Mouse (Mus musculus): ENCODE measurements around the gene Rbbp5. TPM values are rescaled to one million over a fixed set of nuclear protein-coding genes. Genes with fewer than 3 reads are reported as not detected.

The Rbbp5 gene
- total RNA-seq, 4 experiments from 2014 or later, result 17.6 to 21.6 (median 19.1) TPM

GRCm38 (mm10) chr1:132500535-132500934 lies 23.4 kb downstream of the Rbbp5 start:
- DNase-seq (ENCODE audit: low spot score in 2 of 2), result no peak

DNA sequence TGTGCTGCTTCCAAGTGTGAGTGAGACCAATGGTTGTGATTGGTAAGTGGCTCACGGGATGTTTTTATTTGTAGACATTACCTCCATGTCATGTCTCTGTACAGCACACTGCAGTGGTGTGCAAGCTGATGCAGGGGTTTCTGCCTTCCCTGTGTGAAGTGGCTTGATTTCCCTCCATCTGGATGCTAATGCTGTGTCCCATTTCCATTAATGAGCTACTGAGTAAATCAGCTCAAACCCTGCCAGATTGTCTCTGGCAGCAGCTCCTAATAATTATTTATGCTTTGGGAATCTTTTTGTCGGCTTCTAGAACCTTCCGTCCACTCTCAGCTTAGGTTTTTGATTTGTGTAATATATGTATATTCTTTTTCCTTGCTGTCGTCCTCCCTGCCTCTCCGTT lies 28.0 kb downstream of the Rbbp5 start:
- no peak for DNase-seq (ENCODE audit: low spot score in 2 of 2)

- no peak for DNase-seq (ENCODE audit: low spot score in 2 of 2)
These were observed 28.9 kb downstream of the Rbbp5 start, which contains the start of gene Tmem81 for GRCm38 (mm10) chr1:132506058-132506457. TSS of gene Tmem81 (plus strand) at chr1:132506230.

DNA sequence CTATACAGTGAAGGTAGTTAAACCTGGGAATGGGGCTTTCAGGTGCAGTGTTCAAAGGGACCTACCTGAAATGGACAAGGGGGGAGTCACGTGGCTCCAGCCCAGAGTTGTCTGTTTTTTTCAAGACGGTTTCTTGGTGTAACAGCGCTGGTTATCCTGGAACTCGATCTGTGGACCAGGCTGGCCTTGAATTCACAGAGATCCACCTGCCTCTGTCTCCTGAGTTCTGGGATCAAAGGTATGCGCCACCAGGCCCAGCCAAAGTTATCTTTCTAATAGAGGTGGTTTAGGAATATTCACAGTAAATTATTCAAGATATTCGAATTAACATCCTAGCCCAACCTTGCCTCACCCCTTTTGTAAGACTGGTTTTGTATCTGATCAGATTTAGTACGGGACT lies 29.5 kb downstream of the Rbbp5 start:
- DNase-seq (ENCODE audit: low spot score in 2 of 2), result no peak

DNA sequence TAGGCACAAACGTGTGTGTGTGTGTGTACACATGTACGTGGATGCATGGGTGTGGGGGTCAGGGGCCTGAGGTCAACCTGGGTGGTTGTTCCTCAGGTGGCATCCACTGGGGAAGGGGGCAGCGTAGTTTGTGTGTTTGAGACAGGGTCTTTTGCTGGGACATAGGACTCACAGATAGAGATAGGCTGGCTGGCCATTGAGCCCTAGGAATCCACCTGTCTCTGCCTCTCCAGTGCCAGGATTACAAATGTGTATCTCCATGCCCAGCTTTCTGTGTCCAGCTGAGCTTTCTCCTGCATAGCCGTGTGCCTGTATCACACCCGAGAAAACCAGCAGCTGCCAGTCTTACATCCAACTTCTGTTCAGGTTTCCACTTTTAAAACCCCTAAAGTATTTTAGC lies 32.6 kb downstream of the Rbbp5 start:
- DNase-seq (ENCODE audit: low spot score in 2 of 2), result no peak

GRCm38 (mm10) chr1:132511521-132511920 lies 34.4 kb downstream of the Rbbp5 start:
- no peak for DNase-seq (ENCODE audit: low spot score in 2 of 2)

GRCm38 (mm10) chr1:132512106-132512505 lies 34.9 kb downstream of the Rbbp5 start:
- no peak for DNase-seq (ENCODE audit: low spot score in 2 of 2)

GRCm38 (mm10) chr1:132515339-132515738 lies 38.2 kb downstream of the Rbbp5 start:
- DNase-seq (ENCODE audit: low spot score in 2 of 2), result no peak

- DNase-seq (ENCODE audit: low spot score in 2 of 2), result no peak
These were observed 39.6 kb downstream of the Rbbp5 start for GRCm38 (mm10) chr1:132516776-132517175.

- DNase-seq (ENCODE audit: low spot score in 2 of 2), result no peak
These were observed 41.5 kb downstream of the Rbbp5 start for GRCm38 (mm10) chr1:132518621-132519020.

DNA sequence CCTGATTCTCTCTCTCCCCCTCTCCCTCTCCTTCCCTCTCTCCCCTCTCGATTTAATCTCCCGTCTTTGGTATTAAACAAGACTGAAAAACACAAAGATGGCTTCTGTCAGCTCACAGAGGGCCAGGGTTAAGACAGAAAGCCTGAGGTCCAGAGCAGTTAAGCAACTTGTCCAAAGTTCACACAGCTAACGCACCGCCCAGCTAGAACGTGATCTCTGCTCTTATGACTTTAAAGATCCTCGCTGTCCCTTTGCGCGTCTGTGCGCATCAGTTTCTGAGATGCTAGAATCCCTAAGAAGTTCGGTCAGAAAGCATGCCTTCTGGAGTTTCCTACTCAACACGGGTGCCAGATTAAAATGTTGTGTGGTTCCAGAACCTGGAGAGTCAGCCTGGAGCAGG lies 42.6 kb downstream of the Rbbp5 start:
- DNase-seq (ENCODE audit: low spot score in 2 of 2), result no peak

- peak; percentile 46 to 69 for DNase-seq (ENCODE audit: low spot score in 2 of 2)
These were observed 43.6 kb downstream of the Rbbp5 start for GRCm38 (mm10) chr1:132520764-132521163.

GRCm38 (mm10) chr1:132523048-132523447 lies 45.9 kb downstream of the Rbbp5 start:
- no peak for DNase-seq (ENCODE audit: low spot score in 2 of 2)

DNA sequence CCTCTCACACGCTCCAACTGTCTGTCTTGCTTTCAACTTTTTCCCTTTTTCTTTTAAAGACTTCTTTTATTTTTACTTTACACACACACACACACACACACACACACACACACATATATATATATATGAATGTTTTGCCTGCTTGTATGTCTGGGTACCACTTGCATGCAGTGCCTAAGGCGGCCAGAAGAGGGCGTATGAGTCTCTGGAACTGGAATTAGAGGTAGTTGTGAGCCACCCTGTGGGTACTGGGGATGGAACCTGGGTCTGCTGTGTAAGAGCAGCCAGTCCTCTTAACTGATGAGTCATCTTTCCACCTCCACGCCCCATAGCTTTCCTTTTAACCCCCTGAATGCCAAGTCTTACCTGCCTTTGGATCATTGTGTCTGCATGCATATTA lies 46.8 kb downstream of the Rbbp5 start:
- DNase-seq (ENCODE audit: low spot score in 2 of 2), result no peak

DNA sequence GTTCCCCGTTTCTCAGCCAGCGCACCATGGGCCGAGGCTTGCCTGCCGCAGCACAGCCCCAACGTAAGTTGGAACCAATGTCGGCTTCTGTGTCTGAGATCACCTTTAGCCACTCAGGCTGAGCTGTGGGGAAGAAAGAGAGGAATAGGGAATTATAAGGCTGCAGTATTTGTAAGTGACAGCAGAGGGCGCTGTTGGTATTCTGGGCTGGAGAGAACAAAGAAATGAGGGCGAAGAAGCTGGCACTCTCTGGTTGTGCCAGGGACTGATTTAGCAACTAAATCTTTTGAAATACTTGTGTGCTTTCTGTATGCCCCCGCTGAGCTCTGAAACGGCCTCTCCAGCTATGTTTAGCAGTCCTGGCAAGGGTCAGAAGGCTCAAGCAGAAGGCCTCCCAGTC lies 48.7 kb downstream of the Rbbp5 start:
- no peak for DNase-seq (ENCODE audit: low spot score in 2 of 2)

DNA sequence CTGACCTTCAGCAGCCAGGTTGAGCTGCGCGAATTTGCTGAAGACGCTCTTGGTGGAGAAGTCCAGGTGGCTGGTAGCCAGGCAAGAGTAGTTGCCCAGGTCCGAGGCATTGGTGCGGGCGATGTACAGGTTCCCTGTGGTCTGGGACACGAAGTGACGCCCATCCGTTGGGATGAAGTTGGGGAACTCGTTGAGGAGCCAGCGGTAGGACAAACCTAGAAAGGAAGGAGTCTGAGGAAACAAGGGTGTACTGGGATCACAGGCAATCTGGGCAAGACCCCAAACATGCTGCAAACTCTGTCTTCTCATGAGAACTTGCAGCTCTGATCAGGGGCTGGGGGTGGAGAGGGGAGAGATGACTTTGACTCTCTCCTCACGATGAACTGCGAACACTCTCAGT lies 50.9 kb downstream of the Rbbp5 start:
- DNase-seq (ENCODE audit: low spot score in 2 of 2), result no peak

- DNase-seq (ENCODE audit: low spot score in 2 of 2), result no peak
These were observed 51.6 kb downstream of the Rbbp5 start for GRCm38 (mm10) chr1:132528647-132529334.

- DNase-seq (ENCODE audit: low spot score in 2 of 2), result no peak
These were observed 53.5 kb downstream of the Rbbp5 start for GRCm38 (mm10) chr1:132530631-132531191.

DNA sequence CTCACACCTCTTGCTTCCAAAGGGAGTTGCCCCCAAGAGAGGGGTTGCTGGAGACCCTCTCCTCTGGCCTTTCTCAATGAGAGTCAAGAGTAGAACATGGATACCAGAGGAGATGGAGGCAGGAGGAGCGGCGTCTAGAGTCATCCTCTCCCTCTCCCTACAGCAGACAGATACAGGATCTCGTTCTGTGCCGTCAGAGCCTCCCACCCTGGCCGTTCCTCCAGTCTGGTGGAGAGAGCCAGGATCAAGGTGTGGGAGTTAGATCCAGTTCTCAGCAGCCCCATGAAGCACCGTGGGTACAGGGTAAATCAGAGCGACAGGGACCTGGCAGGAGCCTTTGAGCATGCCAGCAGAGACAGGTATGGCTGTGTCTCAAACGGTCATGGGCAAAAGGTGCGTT lies 55.4 kb downstream of the Rbbp5 start:
- DNase-seq (ENCODE audit: low spot score in 2 of 2), result no peak

- DNase-seq (ENCODE audit: low spot score in 2 of 2), result no peak
These were observed 56.7 kb downstream of the Rbbp5 start for GRCm38 (mm10) chr1:132533840-132534239.

GRCm38 (mm10) chr1:132535541-132535940 lies 58.4 kb downstream of the Rbbp5 start:
- DNase-seq (ENCODE audit: low spot score in 2 of 2), result no peak

DNA sequence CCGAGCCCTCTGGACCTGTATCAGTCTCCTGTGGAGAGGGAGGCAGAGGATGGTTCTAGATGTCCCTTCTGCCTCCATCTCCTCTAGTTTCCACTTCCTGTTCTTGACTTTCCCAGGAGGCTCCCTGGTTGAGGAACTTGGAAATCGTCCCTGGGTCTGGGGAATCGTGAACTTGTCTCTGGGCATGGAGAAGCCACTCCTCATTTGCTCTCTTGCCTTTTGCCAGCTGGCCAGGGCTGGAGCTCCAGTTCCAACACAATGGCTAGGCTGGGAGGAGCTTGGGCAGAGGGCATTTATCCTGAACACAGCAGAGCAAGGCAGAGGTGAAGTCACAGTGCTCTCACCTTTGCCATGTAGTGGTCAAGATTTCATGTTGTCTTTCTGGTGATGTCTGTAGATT lies 59.3 kb downstream of the Rbbp5 start:
- no peak for DNase-seq (ENCODE audit: low spot score in 2 of 2)

DNA sequence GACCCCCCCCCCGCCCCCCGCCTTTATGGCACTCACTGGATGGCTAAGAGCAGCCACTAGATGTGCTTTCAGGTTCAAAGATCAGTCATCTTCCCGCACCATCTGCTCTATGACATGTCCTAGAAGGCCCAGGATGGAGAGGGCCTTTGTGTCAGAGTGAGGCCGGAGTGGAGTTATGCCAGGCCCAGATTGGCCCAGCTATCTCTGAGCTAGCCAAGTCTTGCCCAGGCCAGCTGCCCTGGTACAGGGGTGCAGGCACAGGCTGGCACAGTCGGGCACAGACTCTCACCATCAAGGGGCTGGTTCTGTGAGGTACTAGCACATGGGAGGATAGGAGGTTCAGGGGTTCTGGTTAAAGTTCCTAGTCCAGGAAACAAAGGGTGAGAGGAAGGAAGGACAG lies 60.6 kb downstream of the Rbbp5 start:
- no peak for DNase-seq (ENCODE audit: low spot score in 2 of 2)
